In the genomic region with DNA sequence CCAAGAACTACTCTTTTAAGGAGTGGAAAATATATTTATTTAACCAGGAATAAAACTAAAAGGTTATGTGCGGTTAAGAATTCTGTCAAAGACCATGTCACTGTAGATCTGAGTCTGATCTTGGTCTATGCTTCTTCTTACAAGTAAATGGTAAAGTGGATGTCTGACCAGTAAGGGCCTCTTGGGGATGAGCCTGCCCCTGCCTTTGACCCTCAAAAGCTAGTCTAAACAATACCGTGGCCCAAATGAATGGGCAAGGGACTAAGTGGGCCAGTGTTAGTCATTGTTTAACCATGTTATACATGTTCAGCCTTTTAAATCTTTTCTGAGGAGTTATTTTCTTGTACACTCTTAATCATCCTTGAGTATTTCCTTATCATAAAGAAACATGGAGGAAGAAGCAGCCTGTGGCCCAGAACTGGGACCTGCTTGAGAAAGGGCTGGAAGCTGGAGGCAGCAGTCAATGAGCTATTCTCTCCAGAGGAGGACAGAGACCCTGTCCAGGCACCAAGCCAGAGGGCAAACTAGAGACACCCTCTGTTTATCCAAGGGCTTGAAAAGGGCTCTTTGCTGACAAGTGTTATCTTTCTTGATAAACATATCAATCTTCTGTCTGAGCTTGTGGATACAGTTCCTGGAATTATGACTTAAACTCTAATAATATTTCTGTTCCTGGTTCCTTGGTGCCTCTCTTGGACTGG, we compare ENCODE assay signal across 20 mouse cellular contexts.
"Had no signal": no experiment of that assay in that cellular context is flagged by ENCODE, and none has a peak within 500 bp of the region (broad histone marks: within the 10 kb centered on the region; RNA-seq: fewer than 3 reads in every experiment).

No protein-coding gene starts in this region.

- H3K4me3 ChIP-seq: left cerebral cortex, adult 2 months; liver, embryonic 13.5 days; megakaryocyte, embryonic 14.5 days; midbrain, embryonic 12.5 days; midbrain, embryonic 15.5 days; neural tube, embryonic 12.5 days; neural tube, embryonic 15.5 days had no signal

- H3K27me3 ChIP-seq: liver, embryonic 13.5 days; megakaryocyte, embryonic 14.5 days; midbrain, embryonic 12.5 days; midbrain, embryonic 15.5 days; neural tube, embryonic 12.5 days; neural tube, embryonic 15.5 days had no signal

- H3K4me1 ChIP-seq: liver, embryonic 13.5 days; megakaryocyte, embryonic 14.5 days had no signal

- H3K36me3 ChIP-seq: liver, embryonic 13.5 days; midbrain, embryonic 12.5 days; midbrain, embryonic 15.5 days; neural tube, embryonic 12.5 days; neural tube, embryonic 15.5 days had no signal

- H3K9ac ChIP-seq: liver, embryonic 13.5 days; midbrain, embryonic 12.5 days; midbrain, embryonic 15.5 days; neural tube, embryonic 12.5 days; neural tube, embryonic 15.5 days had no signal

- H3K4me2 ChIP-seq: liver, embryonic 13.5 days; midbrain, embryonic 12.5 days; midbrain, embryonic 15.5 days; neural tube, embryonic 12.5 days; neural tube, embryonic 15.5 days had no signal

- H3K27ac ChIP-seq: kidney, postnatal 0 days; left cerebral cortex, adult 2 months; liver, embryonic 13.5 days; macrophage; midbrain, embryonic 12.5 days; midbrain, embryonic 15.5 days; neural tube, embryonic 12.5 days; neural tube, embryonic 15.5 days had no signal

- ATAC-seq: intestine, embryonic 16.5 days; midbrain, embryonic 15.5 days had no signal

- H3K9me3 ChIP-seq: midbrain, embryonic 15.5 days; neural tube, embryonic 15.5 days had no signal

- DNase-seq: kidney, adult 18-20 months; kidney, adult 9 months; kidney, postnatal 36 days; layer of hippocampus, postnatal 36 days; liver, embryonic 13.5 days; lung, adult 2 months; lung, postnatal 14 days; right cerebral cortex, adult 18-20 months; right cerebral cortex, postnatal 14 days; right cerebral cortex, postnatal 4 days; thymus, postnatal 25 days had no signal
